Mouse (Mus musculus) heart, embryonic 15.5 days (tissue): ENCODE measurements around the gene Zfp661. TPM values are rescaled to one million over a fixed set of nuclear protein-coding genes. Genes with fewer than 3 reads are reported as not detected.
"Not testable (repeated sequence)": the region's sequence is repeated elsewhere in the genome, so short reads cannot be mapped to it uniquely, and the experiment has no call there.

Experiments used
- ATAC-seq: fragments of 200-750 bp; cut with Nextera tagmentation; replicated peaks from 2 replicates; pipeline ENCODE4 v1.8.0; 2017; ENCODE audit warnings: low read depth, moderate TSS enrichment; ENCODE audit not compliant: insufficient number of reproducible peaks, insufficient read depth, low FRiP score
- H3K27ac ChIP-seq: fragments of 300-500 bp; sonication (generic); 2 replicates; pipeline ENCODE4 v1.5.1; 2015; ENCODE audit warnings: mild to moderate bottlenecking, inconsistent platforms
- H3K27me3 ChIP-seq: fragments of 300-500 bp; sonication (generic); 2 replicates; pipeline ENCODE4 v1.6.1; 2015; ENCODE audit warnings: inconsistent platforms
- H3K36me3 ChIP-seq: fragments of 300-500 bp; sonication (generic); 2 replicates; pipeline ENCODE4 v1.6.1; 2015; ENCODE audit warnings: mild to moderate bottlenecking, inconsistent platforms
- H3K4me1 ChIP-seq: fragments of 300-500 bp; sonication (generic); replicated peaks from 2 replicates; pipeline ENCODE4 v1.6.1; 2015; ENCODE audit warnings: inconsistent platforms
- H3K4me2 ChIP-seq: fragments of 300-500 bp; sonication (generic); 2 replicates; pipeline ENCODE4 v1.6.1; 2015; ENCODE audit warnings: inconsistent platforms, mild to moderate bottlenecking, moderate library complexity
- H3K4me3 ChIP-seq: fragments of 300-500 bp; sonication (generic); 2 replicates; pipeline ENCODE4 v1.5.1; 2015; ENCODE audit warnings: mild to moderate bottlenecking, inconsistent platforms
- H3K9ac ChIP-seq: fragments of 300-500 bp; sonication (generic); 2 replicates; pipeline ENCODE4 v1.6.1; 2015; ENCODE audit warnings: mild to moderate bottlenecking, inconsistent platforms
- H3K9me3 ChIP-seq: fragments of 300-500 bp; sonication (generic); replicated peaks from 2 replicates; pipeline ENCODE4 v1.6.1; 2016; ENCODE audit warnings: inconsistent platforms
- WGBS: fragments of 180-500 bp; shearing (Covaris S2); methylation state at CpG from one replicate; pipeline ENCODE4 v1.1.7; 2015; ENCODE audit warnings: mixed read lengths; 5-methylcytosine and 5-hydroxymethylcytosine counted together
- polyA plus RNA-seq: library from polyadenylated mRNA; unstranded; fragments of >200 nt; fragmentation: Nextera tagmentation; extraction: Ambion mirVana; gene quantifications from 2 replicates; pipeline ENCODE4 v1.2.1, GENCODE M21; 2015

The Zfp661 gene
- polyA plus RNA-seq, 1 experiment from 2014 or later = 2.2 TPM

GRCm38 (mm10) chr2:127608986-127609385 lies 22.1 kb upstream of the Zfp661 start:
- Histone ChIP-seq H3K4me1 (peaks cover 7% of the 10 kb centered on the region), H3K4me3 (no peak overlapping the region), H3K27ac (no peak overlapping the region), H3K27me3 (no peaks in the 10 kb centered on the region), H3K9ac (no peak overlapping the region), H3K4me2 (no peak overlapping the region), H3K36me3 (peaks cover 16% of the 10 kb centered on the region), H3K9me3 (no peaks in the 10 kb centered on the region)
- ATAC-seq = peak; percentile 67; the same call in 1 of the 2 replicates
- WGBS = 11% methylated on average over 5 of the region's 5 CpGs

DNA sequence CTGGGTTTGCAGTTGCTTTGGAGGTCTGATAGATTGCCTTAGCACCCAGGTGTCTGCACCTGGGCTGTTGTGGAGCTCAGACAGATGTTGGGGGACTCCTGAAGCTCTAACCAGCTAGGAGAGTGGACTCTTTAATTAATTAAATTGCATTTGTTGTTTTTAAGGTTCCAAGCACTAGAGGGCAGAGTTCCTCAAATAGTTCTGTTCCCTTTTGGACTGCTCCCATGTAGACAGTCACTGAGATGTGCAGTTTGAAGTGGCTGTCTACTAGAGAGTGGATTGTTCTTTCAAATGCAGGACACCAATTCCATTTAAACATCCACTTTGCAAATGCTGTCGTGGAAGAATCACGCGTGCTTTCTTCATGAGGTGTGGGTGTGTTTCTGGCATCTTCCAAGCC lies 21.3 kb upstream of the Zfp661 start:
- Histone ChIP-seq H3K4me2 (no peak overlapping the region), H3K27ac (no peak overlapping the region), H3K4me1 (peaks cover 7% of the 10 kb centered on the region), H3K4me3 (no peak overlapping the region), H3K36me3 (peaks cover 18% of the 10 kb centered on the region), H3K27me3 (no peaks in the 10 kb centered on the region), H3K9me3 (no peaks in the 10 kb centered on the region), H3K9ac (no peak overlapping the region)
- no peak for ATAC-seq
- WGBS = 36% methylated on average over 3 of the region's 3 CpGs

GRCm38 (mm10) chr2:127605203-127605602 lies 18.3 kb upstream of the Zfp661 start:
- no peaks in the 10 kb centered on the region for H3K9me3 ChIP-seq
- no peak overlapping the region for H3K27ac ChIP-seq
- H3K4me1 ChIP-seq = peaks cover 7% of the 10 kb centered on the region
- H3K36me3 ChIP-seq = peaks cover 47% of the 10 kb centered on the region
- H3K9ac ChIP-seq = no peak overlapping the region
- no peaks in the 10 kb centered on the region for H3K27me3 ChIP-seq
- H3K4me2 ChIP-seq = no peak overlapping the region
- no peak for ATAC-seq
- WGBS = 87% methylated on average over 3 of the region's 3 CpGs
- no peak overlapping the region for H3K4me3 ChIP-seq

DNA sequence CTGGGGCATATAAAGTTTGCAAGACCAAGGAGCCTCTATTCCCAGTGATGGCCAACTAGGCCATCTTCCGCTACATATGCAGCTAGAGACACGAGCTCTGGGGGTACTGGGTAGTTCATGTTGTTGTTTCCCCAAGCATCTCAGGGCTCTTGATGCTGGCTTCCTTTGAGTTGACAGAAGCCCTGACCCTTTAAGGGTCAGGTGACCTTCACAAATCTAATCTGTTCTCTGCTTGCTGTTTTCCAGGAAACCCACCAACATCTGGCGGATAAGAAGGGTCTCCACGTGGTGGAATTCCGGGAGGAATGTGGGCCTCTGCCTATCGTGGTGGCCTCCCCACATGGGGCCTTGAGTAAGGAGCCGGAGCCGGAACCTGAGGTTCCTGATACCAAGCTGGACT lies 16.5 kb upstream of the Zfp661 start:
- H3K4me2 ChIP-seq, H3K4me1 ChIP-seq, H3K27me3 ChIP-seq, H3K4me3 ChIP-seq, H3K9ac ChIP-seq, H3K27ac ChIP-seq, H3K9me3 ChIP-seq: not testable (repeated sequence)
- ATAC-seq = peak; percentile 50
- WGBS = 45% methylated on average over 6 of the region's 8 CpGs
- H3K36me3 ChIP-seq = peaks cover 63% of the 10 kb centered on the region

DNA sequence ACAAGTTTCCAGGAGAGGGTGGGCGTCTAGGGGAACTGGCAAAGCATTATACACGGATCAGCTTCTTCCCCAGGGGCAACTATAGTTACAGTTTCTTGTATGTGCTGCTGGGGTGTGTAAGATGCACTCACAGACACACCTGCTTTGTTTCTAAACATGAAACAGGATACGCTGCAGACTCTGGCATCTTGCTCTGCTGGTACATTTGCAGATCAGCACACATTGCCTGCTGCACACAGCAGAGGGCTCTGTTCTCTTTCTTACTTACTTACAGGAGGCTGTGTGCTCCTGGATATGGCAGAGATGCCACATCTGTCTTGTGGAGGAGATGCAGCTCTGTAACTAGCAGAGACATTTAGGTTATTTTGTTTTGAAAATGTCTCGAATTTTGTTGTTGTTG lies 3.9 kb upstream of the Zfp661 start:
- H3K27ac ChIP-seq = peak overlapping the region; percentile 35
- H3K4me1 ChIP-seq = peaks cover 15% of the 10 kb centered on the region
- ATAC-seq = no peak
- H3K9me3 ChIP-seq = no peaks in the 10 kb centered on the region
- H3K27me3 ChIP-seq = no peaks in the 10 kb centered on the region
- WGBS = 67% methylated on average over 4 of the region's 4 CpGs
- no peak overlapping the region for H3K4me3 ChIP-seq
- H3K36me3 ChIP-seq = peaks cover 38% of the 10 kb centered on the region
- peak overlapping the region; percentile 24; the same call in 1 of the 2 replicates for H3K4me2 ChIP-seq
- H3K9ac ChIP-seq = no peak overlapping the region

DNA sequence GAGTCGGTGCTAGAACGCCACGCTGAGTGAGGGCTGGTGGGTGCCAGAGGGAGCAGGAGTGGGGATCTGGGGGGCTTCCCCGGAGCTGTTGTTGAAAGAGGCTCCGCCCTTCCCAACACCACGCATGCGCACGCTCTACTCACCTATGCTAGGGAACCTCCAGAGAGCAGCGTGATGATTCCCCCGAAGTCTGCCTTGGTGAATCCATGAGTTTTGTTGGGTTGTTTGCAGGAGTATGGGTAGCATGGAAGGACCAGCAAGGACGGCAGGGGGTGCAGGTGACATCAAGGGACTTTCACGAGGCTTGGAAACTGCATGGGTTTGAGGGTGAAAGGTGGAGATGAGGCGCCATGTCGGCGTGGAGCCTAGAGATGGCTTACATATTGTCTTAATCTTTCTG lies 3.3 kb upstream of the Zfp661 start:
- Histone ChIP-seq H3K4me1 (peaks cover 15% of the 10 kb centered on the region), H3K4me2 (peak overlapping the region; percentile 24), H3K9ac (0 out of 2 replicates have a peak overlapping the region, but pooled peaks have one; percentile 2), H3K4me3 (no peak overlapping the region), H3K9me3 (no peaks in the 10 kb centered on the region), H3K27ac (peak overlapping the region; percentile 35; the same call in 1 of the 2 replicates), H3K36me3 (peaks cover 32% of the 10 kb centered on the region), H3K27me3 (no peaks in the 10 kb centered on the region)
- no peak for ATAC-seq
- WGBS = 66% methylated on average over 15 of the region's 15 CpGs

- H3K9ac ChIP-seq = no peak overlapping the region
- no peak overlapping the region for H3K4me2 ChIP-seq
- H3K9me3 ChIP-seq = no peaks in the 10 kb centered on the region
- H3K4me3 ChIP-seq = no peak overlapping the region
- H3K4me1 ChIP-seq = peaks cover 21% of the 10 kb centered on the region
- WGBS = 93% methylated on average over 9 of the region's 9 CpGs
- no peaks in the 10 kb centered on the region for H3K27me3 ChIP-seq
- peaks cover 19% of the 10 kb centered on the region for H3K36me3 ChIP-seq
- no peak for ATAC-seq
- H3K27ac ChIP-seq = no peak overlapping the region
Measured at GRCm38 (mm10) chr2:127588897-127589296, 2.0 kb upstream of the Zfp661 start.

DNA sequence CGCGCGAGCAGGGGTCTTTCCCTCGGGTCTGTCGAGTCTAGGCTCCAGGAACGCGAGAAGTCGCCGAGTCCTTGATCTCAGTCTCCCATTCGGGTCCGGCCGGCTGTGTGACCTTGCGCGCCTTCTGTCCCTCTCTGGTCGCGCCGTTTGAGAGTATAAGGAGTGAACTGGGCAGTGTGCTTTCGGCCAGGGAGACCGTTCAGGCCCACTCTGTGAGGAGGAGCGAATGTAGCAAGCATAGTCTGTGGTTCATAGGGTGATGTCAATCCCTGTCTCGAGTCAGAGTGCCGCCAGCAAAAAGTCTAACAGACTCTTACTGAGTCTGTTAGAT lies 585 bp upstream of the Zfp661 start:
- WGBS = under 1% methylated on average over 22 of the region's 22 CpGs
- Histone ChIP-seq H3K36me3 (peaks cover 10% of the 10 kb centered on the region; the same call in 1 of the 2 replicates), H3K4me2 (peak overlapping the region; percentile 70), H3K4me1 (peaks cover 23% of the 10 kb centered on the region), H3K9ac (peak overlapping the region; percentile 84), H3K27me3 (no peaks in the 10 kb centered on the region), H3K27ac (peak overlapping the region; percentile 90), H3K4me3 (peak overlapping the region; percentile 75), H3K9me3 (no peaks in the 10 kb centered on the region)
- peak; percentile 7; the same call in 1 of the 2 replicates for ATAC-seq

GRCm38 (mm10) chr2:127584436-127584858 lies 2.4 kb downstream of the Zfp661 start:
- peak; percentile 79 for ATAC-seq
- Histone ChIP-seq H3K4me1 (peaks cover 15% of the 10 kb centered on the region), H3K4me2 (peak overlapping the region; percentile 89), H3K9ac (peak overlapping the region; percentile 64), H3K9me3 (no peaks in the 10 kb centered on the region), H3K27ac (no peak overlapping the region), H3K27me3 (no peaks in the 10 kb centered on the region), H3K36me3 (no peaks in the 10 kb centered on the region), H3K4me3 (peak overlapping the region; percentile 69)
- WGBS = 0% methylated on average over 24 of the region's 24 CpGs

DNA sequence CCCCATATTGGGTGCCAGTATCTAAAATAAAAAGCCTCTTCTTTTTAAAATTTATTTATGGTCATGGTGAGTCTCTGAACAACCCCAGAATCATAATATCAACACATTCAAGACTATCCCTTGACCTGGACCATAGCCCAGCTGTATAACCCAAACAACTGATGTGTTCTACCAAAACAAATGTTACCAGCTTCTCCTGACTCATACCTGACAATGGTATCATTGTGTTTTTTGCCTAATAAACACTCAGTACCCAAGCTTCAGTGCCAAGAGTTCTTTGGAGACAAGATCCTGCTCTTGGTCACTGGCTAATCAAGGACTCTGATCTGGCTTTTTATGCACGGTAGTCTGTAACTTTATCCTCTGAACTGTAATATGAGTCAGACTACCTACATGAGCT lies 13.6 kb downstream of the Zfp661 start:
- peaks cover 18% of the 10 kb centered on the region; the same call in 1 of the 2 replicates for H3K36me3 ChIP-seq
- no peaks in the 10 kb centered on the region; the same call in 1 of the 2 replicates for H3K27me3 ChIP-seq
- ATAC-seq = no peak
- no peak overlapping the region for H3K27ac ChIP-seq
- H3K9ac ChIP-seq = no peak overlapping the region
- H3K4me2 ChIP-seq = no peak overlapping the region
- H3K4me3 ChIP-seq = no peak overlapping the region
- no peaks in the 10 kb centered on the region for H3K9me3 ChIP-seq
- 36% methylated on average over 1 of the region's 1 CpGs for WGBS
- no peaks in the 10 kb centered on the region for H3K4me1 ChIP-seq

GRCm38 (mm10) chr2:127559070-127559966 lies 27.6 kb downstream of the Zfp661 start:
- ATAC-seq = peak; percentile 85; the same call in 1 of the 2 replicates
- Histone ChIP-seq H3K4me2 (peak overlapping the region; percentile 28; the same call in 1 of the 2 replicates), H3K4me3 (no peak overlapping the region), H3K9me3 (no peaks in the 10 kb centered on the region), H3K36me3 (no peaks in the 10 kb centered on the region), H3K27me3 (peaks cover 36% of the 10 kb centered on the region), H3K4me1 (0 out of 2 replicates have a peak, but pooled peaks cover 2% of the 10 kb centered on the region), H3K27ac (no peak overlapping the region), H3K9ac (no peak overlapping the region)
- 17% methylated on average over 18 of the region's 18 CpGs for WGBS
